Mouse (Mus musculus) ES-E14 (cell line): Measurements from ENCODE around the gene Krt88.

Experiments
- HCFC1 ChIP-seq: IDR thresholded peaks from 2 replicates; pipeline ENCODE4 v1.6.1; 2012; ENCODE audit warnings: low read length, inconsistent platforms, borderline replicate concordance; ENCODE audit not compliant: insufficient read depth
- MAFK ChIP-seq: IDR thresholded peaks from 2 replicates; pipeline ENCODE4 v1.6.1; 2014; ENCODE audit warnings: mild to moderate bottlenecking, low read depth, low read length, inconsistent platforms; ENCODE audit not compliant: insufficient read depth
- ZNF384 ChIP-seq: IDR thresholded peaks from 2 replicates; pipeline ENCODE4 v1.6.1; 2012; ENCODE audit warnings: low read depth, low read length, inconsistent platforms

GRCm38 (mm10) chr15:101458361-101458930 is 10.9 kb downstream of the Krt88 start:
- TF ChIP-seq HCFC1 (no peak), ZNF384 (no peak), MAFK (no peak)
